Mouse (Mus musculus): ENCODE data around the gene Trim7. TPM values are rescaled to one million over a fixed set of nuclear protein-coding genes. Genes with fewer than 3 reads are reported as not detected.

The Trim7 gene
- polyA plus RNA-seq, 1 experiment, result 11.6 TPM

GRCm38 (mm10) chr11:48833731-48834639, 8.0 kb downstream of the Trim7 start:
- under 1% methylated on average over 30 of the region's 30 CpGs for WGBS
- Histone ChIP-seq H3K4me1 (ENCODE audit: control insufficient read depth, insufficient read depth, low read length) (peaks cover 8% of the 10 kb centered on the region), H3K4me3 (replicated peaks; ENCODE audit: extremely low read depth, low read depth, low read length) (peak overlapping the region; percentile 80)
- peak; percentile 90 for DNase-seq
- no peak for TF ChIP-seq POLR2A (IDR thresholded peaks at IDR 0.05; ENCODE audit: borderline replicate concordance, extremely low read depth, low read depth, low read length)
- TF ChIP-seq CTCF (IDR thresholded peaks at IDR 0.05; ENCODE audit: insufficient read depth, low read length), result no peak

GRCm38 (mm10) chr11:48835923-48836322, 10.0 kb downstream of the Trim7 start:
- 82% methylated on average over 6 of the region's 6 CpGs for WGBS
- TF ChIP-seq POLR2A (IDR thresholded peaks at IDR 0.05; ENCODE audit: borderline replicate concordance, extremely low read depth, low read depth, low read length) (no peak), CTCF (IDR thresholded peaks at IDR 0.05; ENCODE audit: insufficient read depth, low read length) (no peak)

GRCm38 (mm10) chr11:48836990-48837309, 11.0 kb downstream of the Trim7 start:
- TF ChIP-seq CTCF (IDR thresholded peaks at IDR 0.05; ENCODE audit: insufficient read depth, low read length) (no peak), POLR2A (IDR thresholded peaks at IDR 0.05; ENCODE audit: borderline replicate concordance, extremely low read depth, low read depth, low read length) (no peak)
- 29% methylated on average over 11 of the region's 11 CpGs for WGBS
- DNase-seq, result no peak
- Histone ChIP-seq H3K4me1 (ENCODE audit: control insufficient read depth, insufficient read depth, low read length) (peaks cover 8% of the 10 kb centered on the region), H3K4me3 (replicated peaks; ENCODE audit: extremely low read depth, low read depth, low read length) (peak overlapping the region; percentile 86)

More at GRCm38 (mm10) chr11:48835923-48836322, 10.0 kb downstream of the Trim7 start:
- no peak for DNase-seq
- Histone ChIP-seq H3K4me3 (replicated peaks; ENCODE audit: extremely low read depth, low read depth, low read length) (no peak overlapping the region), H3K4me1 (ENCODE audit: control insufficient read depth, insufficient read depth, low read length) (peaks cover 8% of the 10 kb centered on the region)

- under 1% methylated on average over 76 of the region's 77 CpGs for WGBS
- DNase-seq, result peak; percentile 75
- H3K4me3 ChIP-seq (replicated peaks; ENCODE audit: extremely low read depth, low read depth, low read length), result peak overlapping the region; percentile 86
- H3K4me1 ChIP-seq (ENCODE audit: control insufficient read depth, insufficient read depth, low read length), result peaks cover 8% of the 10 kb centered on the region
- TF ChIP-seq POLR2A (IDR thresholded peaks at IDR 0.05; ENCODE audit: borderline replicate concordance, extremely low read depth, low read depth, low read length), result peak; percentile 16; the same call in 1 of the 2 replicates
- TF ChIP-seq CTCF (IDR thresholded peaks at IDR 0.05; ENCODE audit: insufficient read depth, low read length), result no peak
Observed at GRCm38 (mm10) chr11:48837310-48838180, 11.6 kb downstream of the Trim7 start.

GRCm38 (mm10) chr11:48838181-48838797, 12.3 kb downstream of the Trim7 start:
- 2% methylated on average over 16 of the region's 16 CpGs for WGBS
- H3K4me1 ChIP-seq (ENCODE audit: control insufficient read depth, insufficient read depth, low read length), result peaks cover 8% of the 10 kb centered on the region
- H3K4me3 ChIP-seq (replicated peaks; ENCODE audit: extremely low read depth, low read depth, low read length), result peak overlapping the region; percentile 86
- DNase-seq, result no peak
- TF ChIP-seq CTCF (IDR thresholded peaks at IDR 0.05; ENCODE audit: insufficient read depth, low read length), result no peak
- no peak for TF ChIP-seq POLR2A (IDR thresholded peaks at IDR 0.05; ENCODE audit: borderline replicate concordance, extremely low read depth, low read depth, low read length)

GRCm38 (mm10) chr11:48838879-48839680, 13.1 kb downstream of the Trim7 start:
- WGBS, result 83% methylated on average over 10 of the region's 10 CpGs
- Histone ChIP-seq H3K4me1 (ENCODE audit: control insufficient read depth, insufficient read depth, low read length) (peaks cover 8% of the 10 kb centered on the region), H3K4me3 (replicated peaks; ENCODE audit: extremely low read depth, low read depth, low read length) (no peak overlapping the region)
- TF ChIP-seq CTCF (IDR thresholded peaks at IDR 0.05; ENCODE audit: insufficient read depth, low read length) (no peak), POLR2A (IDR thresholded peaks at IDR 0.05; ENCODE audit: borderline replicate concordance, extremely low read depth, low read depth, low read length) (no peak)
- no peak for DNase-seq

GRCm38 (mm10) chr11:48840805-48841204, 14.9 kb downstream of the Trim7 start:
- H3K4me1 ChIP-seq (ENCODE audit: control insufficient read depth, insufficient read depth, low read length), result peaks cover 8% of the 10 kb centered on the region
- no peak overlapping the region for H3K4me3 ChIP-seq (replicated peaks; ENCODE audit: extremely low read depth, low read depth, low read length)
- DNase-seq, result no peak
- no peak for TF ChIP-seq CTCF (IDR thresholded peaks at IDR 0.05; ENCODE audit: insufficient read depth, low read length)
- TF ChIP-seq POLR2A (IDR thresholded peaks at IDR 0.05; ENCODE audit: borderline replicate concordance, extremely low read depth, low read depth, low read length), result no peak

GRCm38 (mm10) chr11:48841213-48841612, 15.3 kb downstream of the Trim7 start:
- Histone ChIP-seq H3K4me1 (ENCODE audit: control insufficient read depth, insufficient read depth, low read length) (peaks cover 8% of the 10 kb centered on the region), H3K4me3 (replicated peaks; ENCODE audit: extremely low read depth, low read depth, low read length) (no peak overlapping the region)
- DNase-seq, result no peak
- WGBS, result 90% methylated on average over 5 of the region's 5 CpGs
- TF ChIP-seq POLR2A (IDR thresholded peaks at IDR 0.05; ENCODE audit: borderline replicate concordance, extremely low read depth, low read depth, low read length) (no peak), CTCF (IDR thresholded peaks at IDR 0.05; ENCODE audit: insufficient read depth, low read length) (no peak)
